Mouse (Mus musculus): Measurements from ENCODE around the gene Gart.

Gene Gart

DNA sequence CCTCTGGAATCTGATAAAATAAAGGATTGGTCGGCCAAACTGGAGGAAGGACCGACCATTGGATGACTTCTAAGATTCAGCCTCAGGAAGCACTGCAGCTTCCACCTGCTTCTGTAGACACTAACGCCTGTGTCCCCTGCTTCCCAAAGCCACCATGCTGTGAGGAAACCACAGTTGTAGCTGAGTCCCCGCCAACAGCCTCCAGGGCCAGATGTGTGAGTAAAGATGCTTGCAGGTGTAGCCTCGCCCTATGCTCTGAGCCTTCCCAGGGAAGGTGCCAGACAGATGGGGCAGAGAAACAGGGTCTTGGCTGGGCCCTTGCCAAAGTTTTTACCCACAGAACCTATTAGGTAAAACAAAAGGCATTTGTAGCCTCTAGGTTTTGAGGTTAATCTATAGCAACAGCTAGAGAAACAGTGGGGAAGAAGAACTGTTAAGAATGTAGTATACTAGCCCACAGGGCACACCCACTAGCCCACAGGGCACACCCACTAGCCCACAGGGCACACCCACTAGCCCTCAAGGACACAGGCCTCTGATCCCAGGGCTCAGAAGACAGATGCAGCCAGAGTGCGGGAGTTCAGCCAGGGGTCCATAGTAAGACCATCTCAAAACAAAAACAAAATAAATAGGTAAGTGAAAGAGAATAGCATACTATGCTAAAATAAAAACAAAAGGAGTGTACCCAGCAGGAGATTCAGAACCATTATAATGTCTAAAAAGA is 58.9 kb downstream of the Gart start:
- in situ Hi-C loops (cut with MboI; ENCODE audit: low pct_unique_long_range_greater_than_20kb in 1 of 2, low sequenced_read_pairs in 2 of 2, unreplicated experiment in 1 of 2) = loop anchor here (5.0 to 10.0 kb wide), 2 partner anchors 73 to 76 kb away; no protein-coding TSS in a partner anchor

DNA sequence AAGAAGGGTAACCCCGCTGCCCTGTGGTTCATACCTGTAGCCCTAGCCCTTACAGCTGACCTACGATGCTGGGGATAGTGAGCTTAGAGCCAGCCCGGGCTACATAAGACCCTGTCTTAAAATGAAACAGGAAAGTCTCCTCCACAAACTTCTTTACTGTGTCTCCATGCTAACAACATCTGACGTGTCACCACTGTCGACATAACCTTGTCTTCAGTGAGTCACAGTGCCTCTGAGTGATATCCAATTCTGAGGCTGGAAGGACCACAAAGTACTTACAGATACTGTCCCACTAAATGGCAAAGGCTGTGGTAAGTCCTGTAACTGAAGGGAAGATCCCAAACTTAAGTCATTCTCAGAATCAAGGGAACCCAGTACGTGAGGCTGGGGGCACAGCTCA is 60.5 kb downstream of the Gart start:
- in situ Hi-C loops (cut with MboI; ENCODE audit: low pct_unique_long_range_greater_than_20kb in 1 of 2, low sequenced_read_pairs in 2 of 2, unreplicated experiment in 1 of 2) = loop anchor here (5.0 to 10.0 kb wide), 2 partner anchors 71 to 74 kb away; no protein-coding TSS in a partner anchor

GRCm38 (mm10) chr16:91585617-91586016 is 61.1 kb downstream of the Gart start:
- in situ Hi-C loops (cut with MboI; ENCODE audit: low pct_unique_long_range_greater_than_20kb in 1 of 2, low sequenced_read_pairs in 2 of 2, unreplicated experiment in 1 of 2) = loop anchor here (5.0 to 10.0 kb wide), 2 partner anchors 71 to 73 kb away; no protein-coding TSS in a partner anchor

DNA sequence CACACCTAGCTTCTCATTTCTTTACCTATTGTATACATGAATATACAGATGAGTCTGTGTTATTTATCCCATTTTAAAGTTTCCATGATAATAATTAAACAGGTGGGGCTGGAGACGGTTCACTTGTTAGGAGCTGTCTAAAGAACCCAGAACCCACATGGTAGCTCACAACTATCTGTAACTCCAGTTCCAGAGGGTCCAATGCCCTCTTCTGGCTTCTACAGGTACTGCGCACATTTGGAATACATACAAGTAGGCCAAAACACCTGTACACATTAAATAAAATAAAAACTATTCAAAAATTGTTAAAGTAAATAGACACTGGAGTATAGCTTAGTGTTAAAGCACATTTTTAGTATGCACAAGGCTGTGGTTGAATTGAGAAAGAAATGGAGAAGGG is 64.4 kb downstream of the Gart start:
- in situ Hi-C loops (cut with MboI; ENCODE audit: low pct_unique_long_range_greater_than_20kb in 1 of 2, low sequenced_read_pairs in 2 of 2, unreplicated experiment in 1 of 2) = loop anchor here in 1 of 2 experiments (10.0 kb wide), 1 partner anchor 68 kb away; no protein-coding TSS in a partner anchor

- in situ Hi-C loops (cut with MboI; ENCODE audit: low pct_unique_long_range_greater_than_20kb in 1 of 2, low sequenced_read_pairs in 2 of 2, unreplicated experiment in 1 of 2) = no loop called here
Measured at GRCm38 (mm10) chr16:91578980-91579720, 67.6 kb downstream of the Gart start.

- in situ Hi-C loops (cut with MboI; ENCODE audit: low pct_unique_long_range_greater_than_20kb in 1 of 2, low sequenced_read_pairs in 2 of 2, unreplicated experiment in 1 of 2) = no loop called here
Measured at GRCm38 (mm10) chr16:91575151-91575550, 71.6 kb downstream of the Gart start.

Measured in mouse embryonic stem cell (cell line).